Mouse (Mus musculus): ENCODE results near the gene Adamts5. TPM values are rescaled to one million over a fixed set of nuclear protein-coding genes. Genes with fewer than 3 reads are reported as not detected.

The Adamts5 gene
- 1.4 TPM in 2 replicates for polyA plus RNA-seq (2016; fragmentation: Nextera tagmentation; extraction: Ambion mirVana)

DNA sequence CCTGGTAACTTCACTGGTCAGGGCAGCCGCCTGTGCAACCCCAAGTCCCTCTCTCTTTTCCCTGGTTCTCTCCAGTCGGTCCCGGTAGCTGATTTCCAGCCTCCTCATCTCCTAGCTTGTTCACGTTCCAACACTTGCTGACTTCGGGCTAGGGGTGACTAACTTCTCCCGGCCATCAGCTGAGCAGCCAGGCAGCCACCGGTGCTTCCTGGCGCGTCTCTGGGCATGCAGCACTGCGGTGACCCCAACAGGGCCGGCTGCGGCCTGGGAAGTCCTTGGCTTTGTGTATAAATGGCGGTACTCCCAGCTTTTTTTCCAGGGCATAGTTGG is at the start of gene Adamts5:
Gene Adamts5, minus strand, starts transcription at position 248 of the 330 bp plus-strand sequence.
- Histone ChIP-seq H3K9ac (peak within 1 kb of the TSS; percentile 51), H3K27ac (no peak within 1 kb of the TSS), H3K27me3 (peaks cover 38% of the 10 kb centered on the region), H3K36me3 (replicated peaks) (no peaks in the 10 kb centered on the region), H3K9me3 (no peaks in the 10 kb centered on the region), H3K4me3 (replicated peaks) (peak within 1 kb of the TSS; percentile 50), H3K4me2 (peak within 1 kb of the TSS; percentile 92), H3K4me1 (peaks cover 18% of the 10 kb centered on the region)
- ATAC-seq (ENCODE audit: low FRiP score), result peak; percentile 12; the same call in 1 of the 2 replicates
- 7% methylated on average over 13 of the region's 13 CpGs for WGBS

DNA sequence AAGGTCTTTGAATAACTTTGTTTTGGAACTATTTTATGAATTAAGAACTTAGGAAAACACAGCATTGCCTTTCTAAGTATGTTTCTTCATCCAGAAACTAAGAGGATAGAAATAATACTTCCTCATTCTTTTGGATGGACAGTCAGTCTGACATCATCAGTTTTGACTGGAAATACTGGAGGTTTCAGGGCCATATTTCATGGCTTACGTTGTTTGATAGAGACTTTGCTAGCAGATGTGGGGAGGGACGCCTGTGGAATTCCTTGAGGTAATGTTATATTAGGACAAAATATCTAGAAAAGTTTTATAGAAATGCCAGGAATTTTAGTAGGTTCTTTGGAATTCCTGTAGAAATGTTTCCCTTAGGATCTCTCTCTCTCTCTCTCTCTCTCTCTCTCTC is 48.7 kb upstream of the Adamts5 start:
- no peaks in the 10 kb centered on the region for H3K4me1 ChIP-seq
- H3K4me2 ChIP-seq, result no peak overlapping the region
- no peak overlapping the region for H3K9ac ChIP-seq
- ATAC-seq (ENCODE audit: low FRiP score), result no peak
- no peaks in the 10 kb centered on the region for H3K36me3 ChIP-seq (replicated peaks)
- H3K27ac ChIP-seq, result no peak overlapping the region
- H3K4me3 ChIP-seq (replicated peaks), result no peak overlapping the region
- no peaks in the 10 kb centered on the region for H3K27me3 ChIP-seq
- no peaks in the 10 kb centered on the region for H3K9me3 ChIP-seq
- WGBS, result 69% methylated on average over 2 of the region's 2 CpGs

DNA sequence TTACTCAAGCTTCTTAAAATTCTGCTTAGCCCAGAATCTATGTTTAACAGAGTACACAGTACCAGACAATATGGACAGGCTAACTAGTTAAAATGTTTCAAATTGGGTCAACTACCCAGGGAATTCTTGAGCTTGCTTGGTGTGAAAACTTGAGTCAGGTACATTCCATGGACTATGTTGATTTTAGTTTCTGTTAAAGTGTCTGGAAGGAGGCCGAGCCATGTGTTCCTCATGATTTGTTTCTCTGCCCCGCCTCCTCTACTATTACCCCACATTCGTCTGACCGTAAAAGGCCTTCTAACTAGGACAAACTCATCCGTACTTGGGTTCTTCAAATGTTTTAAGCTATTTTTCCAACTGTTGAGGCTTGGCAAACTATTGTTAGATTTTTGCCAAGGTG is 24.4 kb upstream of the Adamts5 start:
- Histone ChIP-seq H3K4me3 (replicated peaks) (no peak overlapping the region), H3K4me1 (no peaks in the 10 kb centered on the region), H3K9ac (no peak overlapping the region), H3K36me3 (replicated peaks) (no peaks in the 10 kb centered on the region), H3K4me2 (no peak overlapping the region), H3K27ac (no peak overlapping the region), H3K9me3 (no peaks in the 10 kb centered on the region), H3K27me3 (no peaks in the 10 kb centered on the region)
- WGBS, result 93% methylated on average over 5 of the region's 5 CpGs
- ATAC-seq (ENCODE audit: low FRiP score), result no peak

DNA sequence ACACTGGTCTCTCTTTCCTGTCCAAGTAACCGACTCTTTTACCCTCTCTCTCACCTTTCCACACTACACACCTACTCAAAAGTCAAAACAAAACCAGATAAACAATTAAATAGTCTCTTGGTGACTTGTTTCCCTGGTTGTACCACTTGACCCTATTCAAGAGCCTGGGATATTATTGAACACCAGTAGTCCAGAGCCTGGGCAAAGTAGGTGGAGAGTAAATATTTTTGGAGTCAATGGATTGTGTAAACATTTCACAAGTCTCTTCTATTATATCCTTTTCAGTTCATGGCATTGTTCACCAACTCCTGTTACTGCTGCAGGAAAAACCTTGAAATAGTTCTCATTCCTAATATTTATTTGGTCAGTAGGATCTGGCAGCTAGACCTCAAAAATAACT is 20.8 kb upstream of the Adamts5 start:
- Histone ChIP-seq H3K9ac (no peak overlapping the region), H3K27ac (no peak overlapping the region), H3K4me1 (no peaks in the 10 kb centered on the region), H3K36me3 (replicated peaks) (no peaks in the 10 kb centered on the region), H3K27me3 (no peaks in the 10 kb centered on the region), H3K4me2 (no peak overlapping the region), H3K9me3 (no peaks in the 10 kb centered on the region), H3K4me3 (replicated peaks) (no peak overlapping the region)
- ATAC-seq (ENCODE audit: low FRiP score), result no peak
- WGBS, result 89% methylated on average over 1 of the region's 1 CpGs

DNA sequence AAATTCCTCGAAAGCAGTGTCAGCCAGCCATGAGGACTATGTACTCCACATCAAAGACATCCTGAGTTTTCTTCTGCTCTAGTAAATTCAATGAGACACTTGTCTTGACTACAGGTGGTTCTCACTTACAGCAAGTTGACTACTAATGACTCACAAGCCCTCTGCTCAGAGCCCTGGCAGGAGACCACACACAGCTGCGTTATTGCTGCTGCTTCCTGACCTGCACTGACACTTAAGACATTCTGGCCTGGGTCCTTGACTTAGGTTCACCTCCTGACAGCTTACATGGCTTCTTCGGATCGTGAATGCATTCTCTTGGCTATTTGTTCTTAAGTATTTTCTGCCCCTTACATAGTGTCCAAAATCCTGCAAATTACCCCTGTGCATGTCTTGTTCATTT is 18.5 kb upstream of the Adamts5 start:
- no peak overlapping the region for H3K4me2 ChIP-seq
- 80% methylated on average over 4 of the region's 4 CpGs for WGBS
- H3K36me3 ChIP-seq (replicated peaks), result no peaks in the 10 kb centered on the region
- H3K27ac ChIP-seq, result no peak overlapping the region
- H3K27me3 ChIP-seq, result no peaks in the 10 kb centered on the region
- no peaks in the 10 kb centered on the region for H3K9me3 ChIP-seq
- H3K4me3 ChIP-seq (replicated peaks), result no peak overlapping the region
- ATAC-seq (ENCODE audit: low FRiP score), result no peak
- no peak overlapping the region for H3K9ac ChIP-seq
- no peaks in the 10 kb centered on the region for H3K4me1 ChIP-seq

DNA sequence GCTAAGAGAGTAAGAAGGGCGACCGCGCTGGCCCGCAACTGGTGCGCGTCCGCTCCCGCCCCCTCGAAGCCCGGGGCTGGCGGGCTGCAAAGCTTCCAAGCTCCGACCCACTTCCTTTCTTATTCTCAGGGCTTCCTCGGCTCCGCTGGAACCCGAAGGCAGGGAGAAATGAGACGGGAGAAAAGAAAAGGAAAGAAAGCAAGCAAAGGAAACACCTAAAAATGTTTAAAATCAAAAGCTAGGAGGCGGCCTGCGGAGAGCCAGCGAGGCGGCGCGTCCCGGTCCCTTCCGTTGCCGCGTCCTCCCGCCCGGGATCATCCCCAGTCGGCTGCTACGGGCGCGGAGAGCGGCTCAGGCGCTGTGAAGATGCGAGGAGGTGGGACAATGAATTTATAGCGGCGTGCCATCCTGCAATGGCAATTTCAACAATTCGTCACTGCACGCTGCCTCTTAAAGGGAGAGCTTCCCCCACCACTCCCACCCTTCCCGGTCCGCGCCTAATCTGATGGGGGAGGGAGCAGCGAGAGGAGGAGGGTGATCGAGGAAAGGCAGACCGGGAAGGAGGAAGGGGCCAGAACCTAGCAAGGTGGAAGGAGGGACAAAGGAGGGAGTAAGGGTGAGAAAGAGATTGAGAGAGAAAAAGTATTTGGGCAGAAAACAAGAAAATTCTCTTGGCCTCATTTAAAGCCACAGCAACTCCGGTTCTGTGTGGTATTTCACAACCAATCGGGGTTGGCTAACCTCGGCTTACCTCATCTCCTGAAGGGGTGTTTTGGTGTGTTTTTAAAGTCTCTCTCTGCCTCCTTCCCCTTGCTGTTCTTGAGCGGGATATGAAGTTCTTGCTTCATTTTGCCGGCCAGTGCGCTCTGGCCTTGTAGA is 687 bp downstream of the Adamts5 start:
- WGBS, result under 1% methylated on average over 51 of the region's 51 CpGs
- Histone ChIP-seq H3K27ac (no peak overlapping the region), H3K4me3 (replicated peaks) (peak overlapping the region; percentile 50)

DNA sequence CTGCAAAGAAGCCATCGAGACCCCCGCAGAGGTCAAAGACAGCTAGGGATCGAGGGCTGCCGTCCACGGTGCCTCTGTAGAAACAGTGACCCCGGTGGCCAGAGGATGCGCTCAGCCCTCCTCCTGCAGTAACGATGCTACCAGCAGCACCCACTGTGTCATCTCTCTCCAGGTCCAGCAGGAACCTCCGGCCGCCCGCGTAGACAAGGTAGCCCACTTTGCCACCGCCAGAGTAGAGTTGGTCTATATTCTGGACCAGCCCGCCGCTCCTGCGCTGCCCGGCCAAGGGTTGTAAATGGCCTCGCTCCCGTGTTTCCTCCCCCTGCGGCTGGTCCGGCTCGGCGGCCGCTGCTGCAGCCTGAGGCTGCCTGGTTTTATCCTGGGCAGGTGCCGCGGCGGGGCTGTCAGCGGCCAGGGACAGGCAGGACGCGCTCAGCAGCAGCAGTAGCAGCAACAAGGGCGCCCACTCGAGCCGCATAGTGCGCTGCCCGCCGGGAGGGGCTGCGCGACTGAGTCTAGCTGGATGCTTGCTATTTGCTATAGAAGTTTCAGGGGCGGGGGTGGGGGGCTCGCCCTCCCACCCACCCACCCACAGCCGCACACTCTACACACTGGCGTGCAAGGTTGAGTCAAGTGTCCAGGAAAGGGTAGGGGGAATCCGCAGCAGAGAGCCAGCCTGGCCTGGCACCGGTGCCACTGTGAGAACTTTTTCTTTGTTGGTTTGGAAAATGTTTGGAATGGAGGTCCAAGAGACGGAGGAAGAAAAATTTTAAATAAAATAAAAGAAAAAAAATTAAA is 1.6 kb downstream of the Adamts5 start:
- Histone ChIP-seq H3K9me3 (no peaks in the 10 kb centered on the region), H3K4me2 (peak overlapping the region; percentile 92), H3K4me1 (peaks cover 18% of the 10 kb centered on the region), H3K27ac (no peak overlapping the region), H3K9ac (peak overlapping the region; percentile 58), H3K27me3 (peaks cover 35% of the 10 kb centered on the region), H3K4me3 (replicated peaks) (peak overlapping the region; percentile 50), H3K36me3 (replicated peaks) (no peaks in the 10 kb centered on the region)
- 1% methylated on average over 45 of the region's 45 CpGs for WGBS
- ATAC-seq (ENCODE audit: low FRiP score), result peak; percentile 68

More for the DNA sequence above, 687 bp downstream of the Adamts5 start:
- Histone ChIP-seq H3K9ac (peak overlapping the region; percentile 51), H3K4me1 (peaks cover 18% of the 10 kb centered on the region), H3K4me2 (peak overlapping the region; percentile 92), H3K27me3 (peaks cover 38% of the 10 kb centered on the region), H3K9me3 (no peaks in the 10 kb centered on the region), H3K36me3 (replicated peaks) (no peaks in the 10 kb centered on the region)
- peak; percentile 74 for ATAC-seq (ENCODE audit: low FRiP score)

DNA sequence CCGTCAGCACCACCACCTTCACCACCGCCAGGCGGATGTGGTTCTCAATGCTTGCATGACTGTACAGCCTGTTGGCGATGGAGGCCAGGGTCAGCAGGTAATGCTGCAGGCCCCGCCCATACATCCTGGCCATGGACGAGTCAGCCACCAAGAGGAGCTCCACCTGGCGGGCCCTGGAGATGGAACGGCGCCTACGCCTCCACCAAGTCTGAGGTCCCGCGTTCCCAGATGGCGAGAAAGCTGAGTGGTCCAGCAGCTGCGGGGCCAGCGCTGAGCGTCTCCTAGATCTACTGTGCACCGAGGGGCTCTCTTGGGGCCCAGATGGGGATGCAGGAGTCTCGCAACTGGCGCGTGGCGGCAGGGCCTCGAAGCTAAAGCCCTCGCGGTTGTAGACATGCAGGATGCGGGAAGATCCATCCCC is 2.3 kb downstream of the Adamts5 start:
- Histone ChIP-seq H3K4me2 (peak overlapping the region; percentile 92), H3K36me3 (replicated peaks) (no peaks in the 10 kb centered on the region), H3K27me3 (peaks cover 35% of the 10 kb centered on the region), H3K27ac (no peak overlapping the region), H3K4me1 (peaks cover 18% of the 10 kb centered on the region), H3K9ac (peak overlapping the region; percentile 58), H3K9me3 (no peaks in the 10 kb centered on the region), H3K4me3 (replicated peaks) (peak overlapping the region; percentile 50)
- 18% methylated on average over 25 of the region's 25 CpGs for WGBS
- ATAC-seq (ENCODE audit: low FRiP score), result peak; percentile 34

DNA sequence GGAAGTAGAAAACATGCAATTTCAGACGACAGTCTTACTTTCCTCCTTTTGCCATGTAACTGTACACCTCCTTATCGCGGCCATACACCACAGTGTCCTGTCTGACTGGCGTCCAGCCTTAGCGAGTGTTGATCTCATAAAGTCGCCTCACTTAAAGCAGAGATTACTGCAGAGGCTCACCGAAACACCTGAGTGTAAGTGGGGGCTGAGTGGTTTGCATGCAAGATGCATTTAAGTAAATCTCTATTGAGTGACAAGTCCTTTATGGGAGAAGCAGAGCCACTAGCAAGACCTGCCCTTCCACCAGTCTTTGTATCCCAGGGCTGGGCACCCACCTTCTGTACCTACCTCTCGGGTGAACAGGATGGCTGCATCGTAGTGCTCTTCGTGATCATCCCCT is 2.8 kb downstream of the Adamts5 start:
- Histone ChIP-seq H3K9ac (no peak overlapping the region), H3K4me1 (peaks cover 18% of the 10 kb centered on the region), H3K9me3 (no peaks in the 10 kb centered on the region), H3K27me3 (peaks cover 35% of the 10 kb centered on the region), H3K36me3 (replicated peaks) (no peaks in the 10 kb centered on the region), H3K4me3 (replicated peaks) (no peak overlapping the region), H3K27ac (no peak overlapping the region), H3K4me2 (peak overlapping the region; percentile 92; the same call in 1 of the 2 replicates)
- 91% methylated on average over 10 of the region's 10 CpGs for WGBS
- no peak for ATAC-seq (ENCODE audit: low FRiP score)

DNA sequence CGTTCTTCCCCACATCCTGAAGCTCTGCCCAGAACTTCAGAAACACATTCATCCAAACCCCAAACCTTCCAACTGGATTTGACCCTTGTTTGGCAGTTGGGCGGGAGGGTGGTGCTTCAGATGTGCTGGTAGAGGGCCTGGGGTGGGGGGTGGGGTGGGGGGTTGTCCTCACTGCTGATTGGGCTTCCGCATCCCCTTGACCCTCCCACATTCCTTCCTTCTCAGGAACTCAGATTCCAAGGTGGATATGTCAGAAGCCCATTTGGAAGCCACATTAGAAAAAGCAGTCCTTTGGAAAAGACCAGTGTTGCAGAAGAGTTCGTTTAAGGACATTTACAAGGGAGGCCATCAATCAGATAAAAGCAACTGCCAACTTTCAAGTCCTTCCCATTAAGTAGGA is 3.2 kb downstream of the Adamts5 start:
- Histone ChIP-seq H3K9me3 (no peaks in the 10 kb centered on the region), H3K27ac (no peak overlapping the region)

DNA sequence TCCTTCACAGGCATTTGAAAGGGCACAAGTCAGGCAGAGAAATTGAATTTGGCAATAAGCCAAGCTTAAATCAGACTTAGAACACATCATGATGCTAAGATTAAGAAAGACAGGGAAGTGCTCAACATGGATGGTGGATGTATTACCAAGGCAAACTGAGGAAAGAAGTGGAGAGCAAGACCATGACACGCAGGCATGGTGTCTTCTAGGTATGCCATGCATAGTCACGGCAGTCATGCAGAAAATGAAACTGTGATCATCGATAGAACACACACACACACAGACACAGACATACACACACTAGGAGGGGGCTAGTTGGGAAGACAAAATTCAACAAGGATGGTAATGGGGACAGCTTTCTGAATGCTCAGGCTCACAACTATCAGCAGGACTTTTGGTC is 3.8 kb downstream of the Adamts5 start:
- Histone ChIP-seq H3K4me2 (no peak overlapping the region), H3K4me1 (peaks cover 18% of the 10 kb centered on the region), H3K27me3 (peaks cover 35% of the 10 kb centered on the region), H3K36me3 (replicated peaks) (no peaks in the 10 kb centered on the region), H3K9ac (no peak overlapping the region), H3K27ac (no peak overlapping the region), H3K4me3 (replicated peaks) (no peak overlapping the region), H3K9me3 (no peaks in the 10 kb centered on the region)
- no peak for ATAC-seq (ENCODE audit: low FRiP score)
- WGBS, result 90% methylated on average over 3 of the region's 3 CpGs

More for the DNA sequence above, 3.2 kb downstream of the Adamts5 start:
- H3K4me3 ChIP-seq (replicated peaks), result no peak overlapping the region
- H3K4me1 ChIP-seq, result peaks cover 18% of the 10 kb centered on the region
- no peak overlapping the region; the same call in 1 of the 2 replicates for H3K4me2 ChIP-seq
- H3K9ac ChIP-seq, result no peak overlapping the region
- H3K27me3 ChIP-seq, result peaks cover 35% of the 10 kb centered on the region
- no peak for ATAC-seq (ENCODE audit: low FRiP score)
- WGBS, result 79% methylated on average over 4 of the region's 4 CpGs
- no peaks in the 10 kb centered on the region for H3K36me3 ChIP-seq (replicated peaks)

DNA sequence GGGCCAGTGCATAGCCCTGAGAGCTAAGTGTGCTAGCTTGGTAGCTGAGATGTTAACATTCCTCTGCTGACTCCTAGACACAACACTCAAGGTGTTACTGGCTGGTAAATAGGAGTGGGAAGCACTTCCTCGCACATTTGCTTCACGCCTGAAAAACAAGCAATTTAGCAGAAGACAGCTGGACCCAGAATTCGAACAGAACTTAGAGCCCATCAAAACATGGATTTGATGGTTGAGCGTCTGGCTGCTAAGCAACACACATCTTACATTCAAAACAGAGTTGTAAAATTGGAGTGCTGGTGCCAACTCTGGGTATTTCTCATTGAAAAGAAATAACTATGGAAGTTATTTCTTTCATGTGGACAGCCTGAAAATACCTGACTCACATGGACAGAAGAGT is 5.7 kb downstream of the Adamts5 start:
- no peak overlapping the region for H3K4me3 ChIP-seq (replicated peaks)
- 92% methylated on average over 4 of the region's 4 CpGs for WGBS
- no peak for ATAC-seq (ENCODE audit: low FRiP score)

More for the DNA sequence above, 5.7 kb downstream of the Adamts5 start:
- Histone ChIP-seq H3K27ac (no peak overlapping the region), H3K9ac (no peak overlapping the region), H3K9me3 (no peaks in the 10 kb centered on the region), H3K4me2 (no peak overlapping the region), H3K36me3 (replicated peaks) (no peaks in the 10 kb centered on the region), H3K4me1 (peaks cover 9% of the 10 kb centered on the region), H3K27me3 (peaks cover 23% of the 10 kb centered on the region)

Data from forebrain, embryonic 12.5 days (tissue).